Mouse (Mus musculus) inflammation-experienced regulatory T-cells, adult 16 weeks (primary cell): ENCODE results near the gene Prps1l3. TPM values are rescaled to one million over a fixed set of nuclear protein-coding genes. Genes with fewer than 3 reads are reported as not detected.

ENCODE experiments used
- polyA plus RNA-seq: library from polyadenylated mRNA; unstranded; fragments of 100-300 nt; shearing (Covaris generic); gene quantifications from one replicate; pipeline ENCODE4 v1.2.1, GENCODE M21; 2017

Gene Prps1l3
- 83.3 TPM for polyA plus RNA-seq

GRCm38 (mm10) chr12:57230192-57230706, at the start of gene Prps1l3, which contains the start of gene Mipol1:
Gene Prps1l3, plus strand, starts transcription at chr12:57230412.
Gene Mipol1, plus strand, starts transcription at chr12:57230427.

DNA sequence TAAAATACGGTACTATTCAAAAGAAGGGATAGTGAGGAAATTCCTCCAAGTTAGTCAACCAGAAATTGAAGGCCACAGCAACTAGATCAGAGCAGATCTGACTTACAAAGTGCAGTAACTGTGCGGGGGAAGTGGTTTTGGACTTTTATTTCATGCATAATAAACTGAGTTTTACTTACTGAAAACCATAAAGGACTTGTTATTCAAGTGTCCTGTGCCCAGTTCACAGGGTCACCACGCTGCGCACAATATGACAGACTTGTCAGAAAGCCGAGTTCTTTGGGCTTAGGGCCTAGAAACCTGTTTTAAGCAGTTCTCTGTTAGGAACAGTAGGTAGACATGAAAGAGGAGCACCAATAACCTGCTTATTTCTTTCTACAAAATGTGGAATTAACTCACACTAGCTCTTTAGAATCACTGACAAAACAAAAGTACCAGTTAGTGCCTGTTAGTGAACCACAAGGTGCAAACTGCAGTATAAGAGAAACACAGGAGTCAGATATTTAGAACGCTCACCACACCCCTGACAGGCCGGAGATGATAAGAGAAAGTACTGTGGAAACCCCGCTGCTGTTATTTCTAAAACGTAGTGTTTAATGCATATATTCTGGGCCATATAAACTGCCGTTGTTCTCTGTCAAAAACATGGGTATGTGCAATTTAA, 32.7 kb upstream of the Prps1l3 start, which contains the start of gene Slc25a21:
Gene Slc25a21, minus strand, starts transcription at position 110 of the 664 bp plus-strand sequence.

Other genes starting within 250 kb of the Prps1l3 start
- not detected for gene Slc25a21, start 32.9 kb upstream of the Prps1l3 start, polyA plus RNA-seq
- 13.2 TPM for gene Mipol1, start within 50 bp of the Prps1l3 start, polyA plus RNA-seq